ENCODE assay signal across 8 mouse cellular contexts in genomic region chr11:87108755-87109518, GRCm38 (mm10). TPM values are rescaled to one million over a fixed set of nuclear protein-coding genes. Genes with fewer than 3 reads are reported as not detected.
DNase-seq lines count a peak whose midpoint lies in the region; ATAC-seq and TF ChIP-seq lines count a peak whose summit lies in the region.

Gene Ska2, plus strand, starts transcription at chr11:87109234.

- TF ChIP-seq POLR2A in ES-Bruce4 (IDR thresholded peaks at IDR 0.05; ENCODE audit: insufficient read depth, low read length): peak; percentile 7

- H3K4me3 ChIP-seq in ES-Bruce4 (ENCODE audit: low read depth, low read length): peak within 1 kb of the TSS; percentile 98
- peak within 1 kb of the TSS; percentile 99 for H3K4me3 ChIP-seq in forebrain, embryonic 13.5 days
- peak within 1 kb of the TSS; percentile 87 for H3K4me3 ChIP-seq in liver, postnatal 0 days (ENCODE audit: low read depth, low read length)
- peak within 1 kb of the TSS; percentile 76 for H3K4me3 ChIP-seq in neural tube, embryonic 14.5 days (ENCODE audit: low read depth, low read length)

- under 1% methylated on average over 40 of the region's 40 CpGs for WGBS in forebrain, embryonic 13.5 days
- under 1% methylated on average over 40 of the region's 40 CpGs for WGBS in large intestine, adult 2 months
- under 1% methylated on average over 40 of the region's 40 CpGs for WGBS in liver, postnatal 0 days (ENCODE audit: insufficient replicate concordance)
- under 1% methylated on average over 40 of the region's 40 CpGs for WGBS in neural tube, embryonic 14.5 days

- intact Hi-C loops in heart, postnatal 10 days (cut with DNase I): no loop called here

- TF ChIP-seq CTCF in ES-Bruce4 (IDR thresholded peaks at IDR 0.05; ENCODE audit: low read depth, low read length): no peak
- TF ChIP-seq CTCF in liver, postnatal 0 days (IDR thresholded peaks at IDR 0.05; ENCODE audit: low read depth): no peak

- DNase-seq in heart, postnatal 10 days: peak; percentile 98 to 99
- DNase-seq in large intestine, adult 2 months (ENCODE audit: low read depth, low spot score): peak; percentile 100
- peak; percentile 97 for DNase-seq in liver, postnatal 0 days
- peak; percentile 95 for DNase-seq in testis, postnatal 10 days (ENCODE audit: low spot score)

- H3K4me2 ChIP-seq in forebrain, embryonic 13.5 days: peak within 1 kb of the TSS; percentile 72
- peak within 1 kb of the TSS; percentile 94 for H3K4me2 ChIP-seq in liver, postnatal 0 days (ENCODE audit: low read depth, low read length)
- peak within 1 kb of the TSS; percentile 87 for H3K4me2 ChIP-seq in neural tube, embryonic 14.5 days (ENCODE audit: low read depth, low read length)

- H3K9ac ChIP-seq in ES-Bruce4 (ENCODE audit: low read depth, poor library complexity, severe bottlenecking): peak within 1 kb of the TSS; percentile 93
- peak within 1 kb of the TSS; percentile 100 for H3K9ac ChIP-seq in forebrain, embryonic 13.5 days
- peak within 1 kb of the TSS; percentile 92 for H3K9ac ChIP-seq in liver, postnatal 0 days (replicated peaks)
- peak within 1 kb of the TSS; percentile 78 for H3K9ac ChIP-seq in neural tube, embryonic 14.5 days (replicated peaks; ENCODE audit: low read depth, low read length)

- H3K27ac ChIP-seq in ES-Bruce4 (ENCODE audit: insufficient read depth, low read length): peak within 1 kb of the TSS; percentile 80
- H3K27ac ChIP-seq in forebrain, embryonic 13.5 days: peak within 1 kb of the TSS; percentile 97
- peak within 1 kb of the TSS; percentile 84 for H3K27ac ChIP-seq in liver, postnatal 0 days (ENCODE audit: low read depth)
- peak within 1 kb of the TSS; percentile 73 for H3K27ac ChIP-seq in neural tube, embryonic 14.5 days (ENCODE audit: low read depth, low read length)

- H3K9me3 ChIP-seq in ES-Bruce4 (replicated peaks; ENCODE audit: control insufficient read depth, insufficient read depth, low read length, poor library complexity, severe bottlenecking): no peaks in the 10 kb centered on the region
- H3K9me3 ChIP-seq in forebrain, embryonic 13.5 days (replicated peaks): no peaks in the 10 kb centered on the region
- no peaks in the 10 kb centered on the region for H3K9me3 ChIP-seq in liver, postnatal 0 days (ENCODE audit: low read length)
- no peaks in the 10 kb centered on the region for H3K9me3 ChIP-seq in neural tube, embryonic 14.5 days (ENCODE audit: control insufficient read depth, low read length)

- peak; percentile 99 for ATAC-seq in cerebellum, adult (ENCODE audit: insufficient number of reproducible peaks, low FRiP score, low TSS enrichment)
- peak; percentile 99 for ATAC-seq in forebrain, embryonic 13.5 days
- peak; percentile 96 for ATAC-seq in liver, postnatal 0 days
- ATAC-seq in neural tube, embryonic 14.5 days (ENCODE audit: low read depth): peak; percentile 99

- H3K27me3 ChIP-seq in ES-Bruce4 (ENCODE audit: control insufficient read depth, insufficient read depth, low read length, poor library complexity, severe bottlenecking): no peaks in the 10 kb centered on the region
- no peaks in the 10 kb centered on the region for H3K27me3 ChIP-seq in forebrain, embryonic 13.5 days
- no peaks in the 10 kb centered on the region for H3K27me3 ChIP-seq in liver, postnatal 0 days (ENCODE audit: insufficient read depth, low read length)
- H3K27me3 ChIP-seq in neural tube, embryonic 14.5 days (ENCODE audit: control insufficient read depth, insufficient read depth, low read length): no peaks in the 10 kb centered on the region

- H3K36me3 ChIP-seq in ES-Bruce4 (ENCODE audit: control insufficient read depth, insufficient read depth, low read length, poor library complexity, severe bottlenecking): peaks cover 41% of the 10 kb centered on the region
- peaks cover 33% of the 10 kb centered on the region for H3K36me3 ChIP-seq in forebrain, embryonic 13.5 days (ENCODE audit: poor library complexity, severe bottlenecking)
- peaks cover 41% of the 10 kb centered on the region for H3K36me3 ChIP-seq in liver, postnatal 0 days (replicated peaks; ENCODE audit: insufficient read depth, low read length)
- H3K36me3 ChIP-seq in neural tube, embryonic 14.5 days (ENCODE audit: control insufficient read depth, insufficient read depth, low read length): peaks cover 9% of the 10 kb centered on the region; the same call in 1 of the 2 replicates

- H3K4me1 ChIP-seq in ES-Bruce4 (ENCODE audit: control insufficient read depth, insufficient read depth, low read length): no peaks in the 10 kb centered on the region
- H3K4me1 ChIP-seq in forebrain, embryonic 13.5 days: peaks cover 38% of the 10 kb centered on the region
- peaks cover 6% of the 10 kb centered on the region; the same call in 1 of the 2 replicates for H3K4me1 ChIP-seq in liver, postnatal 0 days (ENCODE audit: insufficient read depth)
- H3K4me1 ChIP-seq in neural tube, embryonic 14.5 days (ENCODE audit: control insufficient read depth, insufficient read depth, low read length): peaks cover 12% of the 10 kb centered on the region

- 0 out of 2 replicates have a peak, but pooled peaks have one; percentile 4 for TF ChIP-seq EP300 in ES-Bruce4 (IDR thresholded peaks at IDR 0.05; ENCODE audit: insufficient read depth, low read depth, low read length)
- TF ChIP-seq EP300 in liver, postnatal 0 days (IDR thresholded peaks at IDR 0.05; ENCODE audit: low read depth): peak; percentile 96

RNA-seq across cellular contexts. Expression of gene Ska2, which starts in this region (rescaled TPM):
- polyA plus RNA-seq in ES-Bruce4 (2011; ENCODE audit: insufficient read depth, insufficient read length, low read depth, missing spikeins): 102 and 104 TPM in 2 replicates
- polyA plus RNA-seq in forebrain, embryonic 13.5 days (2015; fragmentation: Nextera tagmentation; extraction: Ambion mirVana): 105 and 110 TPM in 2 replicates
- total RNA-seq in heart, postnatal 10 days (2021): 10 to 100 TPM; 18.0 to 23.7 TPM
- polyA plus RNA-seq in large intestine, adult 2 months (2012; rRNA removed): 2.5 and 3.8 TPM in 2 replicates
- 11.1 and 12.7 TPM in 2 replicates for polyA plus RNA-seq in liver, postnatal 0 days (2015; fragmentation: Nextera tagmentation; extraction: Ambion mirVana)
- 38.2 and 43.0 TPM in 2 replicates for polyA plus RNA-seq in neural tube, embryonic 14.5 days (2014; fragmentation: Nextera tagmentation; extraction: Ambion mirVana)

Comparison
In these comparisons a context has a peak if more than half of its experiments do, and no peak if none do; other contexts are left out.
1. Peak in every context shown above with its lines: DNase-seq, ATAC-seq, H3K4me3 ChIP-seq and H3K27ac ChIP-seq.